Mouse (Mus musculus) bone marrow macrophage, adult 2 months (primary cell): Measurements from ENCODE around the gene Dusp9.

Experiments
- CTCF ChIP-seq: IDR thresholded peaks from 2 replicates; pipeline ENCODE4 v1.5.1; 2012; ENCODE audit warnings: low read depth, mild to moderate bottlenecking, low read length, moderate library complexity
- POLR2A ChIP-seq: IDR thresholded peaks from 2 replicates; pipeline ENCODE4 v1.6.1; 2012; ENCODE audit warnings: mild to moderate bottlenecking, low read depth, low read length, borderline replicate concordance

DNA sequence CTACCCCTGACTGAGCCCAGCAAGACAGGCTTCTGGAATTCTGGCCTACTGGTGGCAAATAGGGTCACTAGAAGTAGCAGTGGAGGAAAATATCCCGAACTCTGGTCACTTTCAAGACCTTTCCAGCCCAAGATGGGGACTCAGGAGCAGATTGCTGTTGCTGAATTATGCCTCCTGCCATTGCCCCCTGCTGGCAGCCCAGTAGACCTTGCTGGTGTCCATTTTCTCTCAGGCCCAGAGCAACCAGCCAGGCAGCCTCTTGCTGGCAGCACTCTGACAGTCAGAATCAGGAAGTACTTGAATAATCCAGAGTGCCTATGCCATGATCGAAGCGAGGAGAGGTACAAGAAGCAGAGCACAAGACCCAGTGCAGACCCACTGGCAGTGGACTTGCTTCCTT lies 16.3 kb downstream of the Dusp9 start:
- TF ChIP-seq CTCF (peak; percentile 49), POLR2A (no peak)
